Mouse (Mus musculus) lung, postnatal 10 days (tissue): Measurements from ENCODE around the gene Rnf220.
A peak's percentile ranks its signal among the peaks of the same experiment; 100 is the strongest.

Experiments
- DNase-seq: peaks from one replicate; pipeline ENCODE4 v3.0.0; 2021

Gene Rnf220

GRCm38 (mm10) chr4:117487471-117487870 is 9.4 kb downstream of the Rnf220 start:
- DNase-seq: no peak

DNA sequence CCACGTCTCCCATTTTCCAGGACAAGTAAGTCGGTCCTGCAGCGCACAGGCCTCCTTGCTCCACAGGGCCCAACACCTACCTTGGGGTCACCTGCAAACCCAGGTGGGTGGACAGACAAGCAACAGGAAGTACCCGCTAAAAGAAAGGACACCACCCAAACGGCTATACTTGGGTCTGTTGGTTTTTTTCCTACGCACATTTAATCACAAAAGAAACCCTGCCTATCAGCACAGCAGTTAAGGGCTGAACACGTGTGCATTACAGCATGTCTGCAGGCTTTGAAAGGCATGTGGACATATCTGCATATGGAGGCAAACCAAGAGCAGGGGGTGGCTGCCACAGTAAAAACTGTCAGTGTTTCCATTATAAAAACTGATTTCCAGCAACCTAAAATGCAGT is 10.7 kb downstream of the Rnf220 start:
- DNase-seq: no peak

GRCm38 (mm10) chr4:117485045-117485780 is 11.6 kb downstream of the Rnf220 start:
- DNase-seq: no peak

- peak; percentile 45 for DNase-seq
Observed at GRCm38 (mm10) chr4:117484256-117485044, 12.4 kb downstream of the Rnf220 start.

GRCm38 (mm10) chr4:117483931-117484255 is 13.0 kb downstream of the Rnf220 start:
- DNase-seq: peak; percentile 62

DNA sequence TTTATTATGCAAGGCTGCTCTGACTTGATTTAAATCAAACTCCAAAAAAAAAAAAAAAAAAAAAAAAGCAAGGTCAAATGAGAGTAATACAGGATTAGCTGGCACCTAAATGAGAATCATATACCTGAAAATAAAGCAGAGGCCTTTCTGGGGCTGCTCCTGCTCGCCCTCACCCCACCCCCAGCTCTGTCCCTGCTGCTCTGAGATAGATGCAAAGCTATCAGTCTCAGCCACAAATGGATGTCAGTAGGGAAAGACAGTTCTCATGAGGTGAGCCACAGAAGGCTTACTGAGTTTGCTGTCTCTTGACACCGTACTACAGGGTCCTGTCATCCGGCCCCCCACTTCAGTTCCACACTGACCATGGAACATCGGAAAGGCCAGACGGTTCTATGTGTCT is 14.7 kb downstream of the Rnf220 start:
- no peak for DNase-seq

GRCm38 (mm10) chr4:117480611-117481445 is 16.0 kb downstream of the Rnf220 start:
- DNase-seq: no peak

DNA sequence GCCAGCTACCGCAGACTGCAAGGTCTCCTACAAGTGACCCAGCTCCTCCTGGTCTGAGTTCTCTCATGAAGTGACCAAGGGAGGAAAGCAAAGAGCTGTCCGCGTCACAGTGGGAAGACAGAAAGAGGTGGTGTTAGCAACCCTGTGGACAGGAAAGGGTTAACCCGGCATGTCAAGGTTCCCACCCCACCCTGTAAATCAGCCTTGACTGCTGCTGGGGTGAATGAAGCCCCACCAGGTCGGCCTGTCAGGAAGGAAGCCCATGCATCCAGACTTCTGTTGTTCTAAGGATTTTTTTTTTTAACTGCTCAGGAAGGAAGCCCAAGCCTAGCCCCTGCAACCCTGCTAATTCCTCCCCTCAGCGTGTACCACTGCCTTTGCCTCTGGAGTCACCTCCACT is 16.9 kb downstream of the Rnf220 start:
- DNase-seq: peak; percentile 26

DNA sequence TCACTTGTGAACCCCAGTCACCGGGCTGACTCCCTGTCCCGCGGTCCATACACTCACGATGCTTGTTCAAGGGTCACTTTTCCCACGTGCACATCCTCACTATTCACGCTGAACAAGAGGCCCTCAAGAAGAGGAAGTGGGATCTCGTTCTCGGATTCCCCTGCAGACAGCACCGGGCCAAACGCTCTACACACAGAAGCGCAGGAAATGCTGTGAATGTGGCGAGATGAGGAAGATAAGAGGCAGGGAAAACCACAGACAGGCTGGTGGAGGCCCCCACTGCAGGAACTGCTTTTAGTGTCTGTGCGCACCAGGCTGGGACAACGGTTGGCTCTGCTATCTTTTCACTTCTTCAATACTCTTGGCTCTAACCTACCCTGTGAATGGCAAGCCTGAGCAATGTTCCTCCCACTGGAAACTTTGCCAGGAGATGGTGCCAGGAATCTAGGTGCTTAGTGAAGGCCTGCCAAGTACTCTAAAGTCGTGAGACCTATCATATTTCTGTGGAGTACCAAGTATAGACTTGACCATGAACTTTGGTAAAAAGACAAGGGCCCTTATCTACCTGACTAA is 18.7 kb downstream of the Rnf220 start:
- peak; percentile 51 for DNase-seq

DNA sequence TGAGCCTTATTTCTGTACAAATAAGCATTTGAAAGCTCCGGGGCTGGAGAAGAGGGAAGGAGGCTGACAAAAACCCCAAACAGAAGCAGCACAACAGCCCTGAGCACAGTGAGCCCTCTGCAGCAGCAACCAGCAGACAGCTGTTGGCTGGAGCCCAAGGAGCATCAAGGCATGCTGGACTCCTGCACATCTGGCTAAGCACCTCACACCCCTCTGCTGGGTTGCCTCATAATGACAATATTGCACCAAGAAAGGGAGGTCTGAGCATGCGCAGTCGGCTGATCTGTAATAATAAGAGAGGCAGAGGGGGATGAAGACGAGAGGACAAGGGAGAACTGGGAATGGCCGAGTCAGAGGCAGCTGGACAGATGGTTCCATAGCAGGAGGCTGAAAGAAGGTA is 19.5 kb downstream of the Rnf220 start:
- DNase-seq: no peak

DNA sequence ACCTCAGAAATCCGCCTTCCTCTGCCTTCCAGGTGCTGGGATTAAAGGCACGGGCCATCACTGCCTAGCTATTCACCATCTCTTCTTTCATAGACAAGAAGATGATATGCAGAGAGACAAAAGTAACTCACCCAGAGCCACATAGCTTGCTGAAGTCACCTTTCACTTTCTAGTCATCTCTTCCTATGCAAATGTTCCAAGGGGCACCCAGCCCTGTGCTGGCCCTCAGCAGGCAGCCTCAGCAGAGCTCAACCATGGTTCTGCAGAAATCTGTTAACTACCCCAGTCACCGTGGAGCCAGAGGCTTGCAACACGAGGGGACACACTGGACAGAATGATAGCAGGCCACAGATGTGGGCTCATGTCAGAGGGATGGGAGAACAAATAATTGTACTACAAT is 20.1 kb downstream of the Rnf220 start:
- DNase-seq: no peak

GRCm38 (mm10) chr4:117476355-117476754 is 20.5 kb downstream of the Rnf220 start:
- DNase-seq: no peak

GRCm38 (mm10) chr4:117473985-117474354 is 22.9 kb downstream of the Rnf220 start:
- no peak for DNase-seq

DNA sequence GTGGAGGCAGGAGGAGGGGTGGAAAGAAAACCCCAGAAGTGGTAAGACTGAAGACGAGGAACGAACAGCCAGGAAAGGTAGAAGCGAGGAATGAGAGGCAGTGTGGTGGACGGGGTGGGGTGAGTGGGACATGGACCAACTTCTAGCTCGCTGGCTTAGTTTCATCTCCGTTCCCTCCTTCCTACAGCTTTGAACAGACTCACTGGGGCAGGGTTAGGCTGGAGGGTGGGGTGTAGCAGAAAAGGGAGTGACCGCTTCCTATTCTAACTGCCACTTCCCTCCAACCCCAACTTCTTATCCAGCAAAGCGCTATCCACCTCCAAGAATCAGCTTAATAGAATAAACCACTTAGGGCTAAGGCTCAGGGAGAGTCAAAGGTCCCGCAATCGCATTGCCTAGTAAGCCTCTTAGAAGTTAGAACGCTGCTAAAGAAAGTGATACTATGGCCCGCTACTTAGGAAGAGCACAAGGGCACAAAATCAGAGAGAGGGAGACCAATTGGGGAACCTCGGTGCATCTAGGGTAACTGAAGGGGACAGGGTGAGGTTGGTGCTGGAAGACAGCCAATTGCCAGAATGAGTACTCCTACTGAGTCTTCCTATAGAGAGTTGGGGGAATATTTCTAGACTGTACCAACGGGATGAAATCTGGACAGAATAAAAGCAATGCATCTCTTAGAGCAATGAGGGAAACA is 23.4 kb downstream of the Rnf220 start:
- DNase-seq: no peak

DNA sequence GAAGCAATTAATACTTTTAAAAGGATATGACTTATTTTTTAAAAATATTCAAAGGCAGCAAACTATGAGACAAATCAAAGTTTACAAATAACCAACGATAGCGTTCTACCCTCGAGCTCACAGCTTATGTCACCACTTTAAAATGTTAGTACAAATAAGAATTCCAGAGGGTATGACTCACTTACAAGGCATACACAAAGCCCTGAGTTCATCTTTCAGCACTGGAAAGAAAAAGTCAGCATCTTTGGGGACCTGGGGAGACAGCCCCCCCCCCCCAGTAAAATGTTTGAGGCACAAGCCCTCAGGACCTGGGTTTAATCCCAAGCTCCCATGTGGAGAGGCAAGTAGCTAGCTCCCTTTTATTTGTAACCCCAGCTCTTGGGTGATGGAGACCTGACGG is 27.4 kb downstream of the Rnf220 start:
- DNase-seq: no peak

- no peak for DNase-seq
Observed at GRCm38 (mm10) chr4:117467936-117468335, 28.9 kb downstream of the Rnf220 start.

DNA sequence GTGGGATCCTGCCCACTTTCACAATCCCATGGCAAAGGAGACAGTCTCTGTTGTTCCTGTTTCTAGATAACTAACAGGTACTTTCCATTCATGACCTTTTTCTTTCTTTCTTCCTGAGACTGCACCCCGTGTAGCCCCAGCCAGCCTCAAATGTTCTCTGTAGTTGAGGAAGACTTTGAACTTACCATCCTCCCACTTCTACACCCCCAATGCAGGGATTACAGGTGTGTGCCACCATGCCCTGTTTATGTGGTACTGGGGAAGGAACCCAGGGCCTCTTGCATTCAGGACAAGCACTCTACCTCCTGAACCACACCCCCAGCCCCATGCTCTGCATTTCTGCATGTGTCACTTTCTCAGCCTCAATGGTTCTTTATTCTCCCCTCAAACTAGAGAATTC is 47.7 kb downstream of the Rnf220 start:
- no peak for DNase-seq

GRCm38 (mm10) chr4:117447926-117448325 is 48.9 kb downstream of the Rnf220 start:
- no peak for DNase-seq

DNA sequence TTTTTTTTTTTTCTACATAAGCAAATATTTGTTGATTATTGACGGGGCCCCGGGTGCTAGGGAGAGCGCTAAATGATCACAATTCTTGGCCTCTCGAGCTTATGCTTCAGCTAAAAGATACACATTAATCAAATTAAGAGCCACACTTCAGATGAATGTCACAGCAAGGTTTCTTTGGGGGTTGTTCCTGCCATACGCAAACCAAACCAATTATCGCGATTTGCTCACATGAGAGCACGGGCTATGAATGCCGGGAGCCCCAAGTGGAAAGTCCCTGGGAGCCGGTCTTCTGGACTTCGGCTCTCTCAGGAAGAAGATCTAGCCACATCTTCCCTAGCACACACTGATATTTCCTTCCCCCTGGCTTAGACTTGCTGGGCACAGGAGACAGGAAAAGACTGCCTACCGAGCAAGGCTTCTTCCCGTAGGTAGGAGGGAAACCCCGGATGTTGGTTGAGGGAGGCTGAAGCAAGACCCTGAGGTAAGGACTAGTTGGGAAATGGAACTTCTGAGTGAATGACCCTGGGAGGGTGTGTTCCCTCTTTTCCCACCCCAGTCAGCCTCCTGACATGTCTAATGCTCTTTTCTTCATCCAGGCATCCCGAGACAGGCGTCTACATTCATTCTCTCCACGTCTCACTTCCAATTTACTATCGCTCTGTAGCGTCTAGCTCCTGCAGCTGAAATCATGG is 51.2 kb downstream of the Rnf220 start:
- DNase-seq: no peak

- no peak for DNase-seq
Observed at GRCm38 (mm10) chr4:117438919-117439318, 57.9 kb downstream of the Rnf220 start.

DNA sequence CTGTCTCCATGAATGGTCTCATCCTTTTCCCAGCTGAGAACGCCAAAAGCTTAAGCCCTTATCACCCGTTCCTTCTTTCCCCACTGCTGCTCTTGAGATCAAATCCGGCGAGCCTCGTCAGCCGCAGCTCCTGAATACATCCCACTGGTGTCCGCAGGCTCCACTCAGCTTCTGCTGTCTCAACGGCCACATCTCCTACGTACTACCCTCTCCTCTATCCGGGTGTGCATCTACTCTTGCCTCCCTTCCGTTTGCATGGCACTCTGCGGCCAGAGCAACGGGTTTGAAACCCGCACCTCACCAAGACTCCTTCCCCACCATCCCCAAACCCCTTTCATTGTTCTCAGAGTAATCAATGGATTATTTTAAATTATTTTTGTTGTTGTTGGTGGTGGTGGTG is 58.8 kb downstream of the Rnf220 start:
- DNase-seq: no peak
